ENCODE assay signal across 21 mouse cellular contexts in genomic region chr4:150939991-150940651, GRCm38 (mm10). TPM values are rescaled to one million over a fixed set of nuclear protein-coding genes. Genes with fewer than 3 reads are reported as not detected.
DNase-seq lines count a peak whose midpoint lies in the region; ATAC-seq and TF ChIP-seq lines count a peak whose summit lies in the region.
"Had no signal": no experiment of that assay in that cellular context is flagged by ENCODE, and none has a peak within 500 bp of the region (broad histone marks: within the 10 kb centered on the region; RNA-seq: fewer than 3 reads in every experiment).

No protein-coding gene starts in this region.

- no peaks in the 10 kb centered on the region for H3K36me3 ChIP-seq in forebrain, postnatal 0 days (ENCODE audit: insufficient read depth)
- H3K36me3 ChIP-seq in heart, adult 2 months (ENCODE audit: control insufficient read depth, insufficient read depth, low read length): no peaks in the 10 kb centered on the region
- no peaks in the 10 kb centered on the region for H3K36me3 ChIP-seq in heart, embryonic 12.5 days
- H3K36me3 ChIP-seq: embryonic facial prominence, embryonic 12.5 days; limb, embryonic 10.5 days; liver, embryonic 13.5 days had no signal

- TF ChIP-seq CTCF in forebrain, postnatal 0 days (IDR thresholded peaks at IDR 0.05; ENCODE audit: low read depth): no peak
- no peak for TF ChIP-seq CTCF in heart, adult 2 months (IDR thresholded peaks at IDR 0.05)

- ATAC-seq in frontal cortex, adult (ENCODE audit: low TSS enrichment): peak; percentile 14; the same call in 1 of the 2 replicates
- ATAC-seq in forebrain, postnatal 0 days: no peak
- no peak for ATAC-seq in heart, embryonic 12.5 days (ENCODE audit: insufficient number of reproducible peaks, low FRiP score)
- ATAC-seq: lung, postnatal 0 days had no signal

- DNase-seq in frontal cortex, postnatal 36 days (ENCODE audit: low spot score in 2 of 2): no peak
- DNase-seq in NIH3T3 (ENCODE audit: low read depth): peak; percentile 16
- DNase-seq in large intestine, adult 2 months (ENCODE audit: low read depth, low spot score): peak; percentile 37
- DNase-seq in thymus, postnatal 36 days: peak; percentile 59 to 74
- no peak for DNase-seq in forebrain, postnatal 0 days
- DNase-seq in heart, adult 2 months: no peak
- DNase-seq: adrenal gland, adult 8-10 months; cerebellum, postnatal 25 days; heart, adult 11 months; heart, postnatal 36 days; layer of hippocampus, adult 9-11 months; liver, embryonic 13.5 days had no signal

- H3K27ac ChIP-seq in forebrain, postnatal 0 days (ENCODE audit: low read depth, low read length): no peak overlapping the region
- no peak overlapping the region for H3K27ac ChIP-seq in heart, adult 2 months
- no peak overlapping the region for H3K27ac ChIP-seq in heart, embryonic 12.5 days (ENCODE audit: poor library complexity, severe bottlenecking)
- H3K27ac ChIP-seq: embryonic facial prominence, embryonic 12.5 days; kidney, postnatal 0 days; limb, embryonic 10.5 days; liver, embryonic 13.5 days had no signal

- no peak overlapping the region for H3K4me2 ChIP-seq in forebrain, postnatal 0 days (ENCODE audit: low read depth)
- H3K4me2 ChIP-seq in heart, embryonic 12.5 days: no peak overlapping the region
- H3K4me2 ChIP-seq: embryonic facial prominence, embryonic 12.5 days; liver, embryonic 13.5 days had no signal

- H3K9me3 ChIP-seq in forebrain, postnatal 0 days (ENCODE audit: low read length): no peaks in the 10 kb centered on the region
- no peaks in the 10 kb centered on the region for H3K9me3 ChIP-seq in heart, embryonic 12.5 days (replicated peaks)
- H3K9me3 ChIP-seq: embryonic facial prominence, embryonic 12.5 days; limb, embryonic 10.5 days; liver, embryonic 13.5 days had no signal

- H3K4me1 ChIP-seq in forebrain, postnatal 0 days (ENCODE audit: insufficient read depth): no peaks in the 10 kb centered on the region
- H3K4me1 ChIP-seq in heart, adult 2 months (ENCODE audit: control insufficient read depth, insufficient read depth, low read length): no peaks in the 10 kb centered on the region
- peaks cover 10% of the 10 kb centered on the region; the same call in 1 of the 2 replicates for H3K4me1 ChIP-seq in heart, embryonic 12.5 days (replicated peaks)
- H3K4me1 ChIP-seq: embryonic facial prominence, embryonic 12.5 days; limb, embryonic 10.5 days; liver, embryonic 13.5 days had no signal

- TF ChIP-seq EP300 in heart, adult 2 months (IDR thresholded peaks at IDR 0.05; ENCODE audit: insufficient read depth, low read depth, low read length): no peak

- H3K79me2 ChIP-seq in heart, adult 2 months (replicated peaks; ENCODE audit: control insufficient read depth, insufficient read depth, low read length): no peaks in the 10 kb centered on the region

- H3K4me3 ChIP-seq in forebrain, postnatal 0 days (ENCODE audit: low read depth, low read length): no peak overlapping the region
- no peak overlapping the region for H3K4me3 ChIP-seq in heart, adult 2 months
- H3K4me3 ChIP-seq in heart, embryonic 12.5 days: no peak overlapping the region
- H3K4me3 ChIP-seq: embryonic facial prominence, embryonic 12.5 days; limb, embryonic 10.5 days; liver, embryonic 13.5 days; megakaryocyte, embryonic 14.5 days had no signal

- no peaks in the 10 kb centered on the region for H3K27me3 ChIP-seq in forebrain, postnatal 0 days (ENCODE audit: insufficient read depth, low read length)
- 0 out of 2 replicates have a peak, but pooled peaks cover 2% of the 10 kb centered on the region for H3K27me3 ChIP-seq in heart, adult 2 months (ENCODE audit: control insufficient read depth, insufficient read depth, low read length)
- no peaks in the 10 kb centered on the region for H3K27me3 ChIP-seq in heart, embryonic 12.5 days (replicated peaks)
- H3K27me3 ChIP-seq: embryonic facial prominence, embryonic 12.5 days; liver, embryonic 13.5 days had no signal

- WGBS in large intestine, adult 2 months: 28% methylated on average over 13 of the region's 13 CpGs
- WGBS in forebrain, postnatal 0 days: 65% methylated on average over 13 of the region's 13 CpGs
- WGBS in heart, adult 2 months: 64% methylated on average over 13 of the region's 13 CpGs
- 60% methylated on average over 13 of the region's 13 CpGs for WGBS in heart, embryonic 12.5 days

- no peak overlapping the region for H3K9ac ChIP-seq in forebrain, postnatal 0 days
- no peak overlapping the region for H3K9ac ChIP-seq in heart, adult 2 months (ENCODE audit: low read depth, low read length)
- H3K9ac ChIP-seq in heart, embryonic 12.5 days: no peak overlapping the region
- H3K9ac ChIP-seq: embryonic facial prominence, embryonic 12.5 days; liver, embryonic 13.5 days had no signal

- intact Hi-C loops in heart, adult 2 months (cut with DNase I): no loop called here

- TF ChIP-seq POLR2A in heart, adult 2 months (IDR thresholded peaks at IDR 0.05; ENCODE audit: insufficient read depth, low read depth, low read length): no peak

RNA-seq across cellular contexts. Expression of gene Tnfrsf9, which starts 25.8 kb away (rescaled TPM):
- 1.3 and 1.8 TPM in 2 replicates for polyA plus RNA-seq in large intestine, adult 2 months (2012; rRNA removed)
- 0.19 and 1.2 TPM in 2 replicates for total RNA-seq in forebrain, postnatal 0 days (2014; rRNA removed)
- polyA plus RNA-seq in forebrain, postnatal 0 days (2015; fragmentation: Nextera tagmentation; extraction: Ambion mirVana): 0.11 and 0.36 TPM in 2 replicates
- total RNA-seq in heart, adult 2 months (2021): under 1 TPM; 0.14 to 0.18 TPM
- polyA plus RNA-seq in heart, adult 2 months (2012; rRNA removed): 0.09 and 0.12 TPM in 2 replicates
- 0.28 and 0.37 TPM in 2 replicates for polyA plus RNA-seq in heart, embryonic 12.5 days (2016; fragmentation: Nextera tagmentation; extraction: Ambion mirVana)

RNA-seq across cellular contexts. Expression of gene Park7, which starts 25.9 kb away (rescaled TPM):
- polyA plus RNA-seq in large intestine, adult 2 months (2012; rRNA removed): 124 and 128 TPM in 2 replicates
- total RNA-seq in forebrain, postnatal 0 days (2014; rRNA removed): 197 and 258 TPM in 2 replicates
- polyA plus RNA-seq in forebrain, postnatal 0 days (2015; fragmentation: Nextera tagmentation; extraction: Ambion mirVana): 439 and 481 TPM in 2 replicates
- 100 to 1,000 TPM; 234 to 265 TPM for total RNA-seq in heart, adult 2 months (2021)
- polyA plus RNA-seq in heart, adult 2 months (2012; rRNA removed): 148 and 201 TPM in 2 replicates
- polyA plus RNA-seq in heart, embryonic 12.5 days (2016; fragmentation: Nextera tagmentation; extraction: Ambion mirVana): 306 and 308 TPM in 2 replicates

RNA-seq across cellular contexts. Expression of gene Uts2, which starts 56.8 kb away (rescaled TPM):
- polyA plus RNA-seq in large intestine, adult 2 months (2012; rRNA removed): not detected in 2 replicates
- total RNA-seq in forebrain, postnatal 0 days (2014; rRNA removed): not detected in 2 replicates
- polyA plus RNA-seq in forebrain, postnatal 0 days (2015; fragmentation: Nextera tagmentation; extraction: Ambion mirVana): not detected in 2 replicates
- total RNA-seq in heart, adult 2 months (2021): not detected
- not detected in 2 replicates for polyA plus RNA-seq in heart, adult 2 months (2012; rRNA removed)
- polyA plus RNA-seq in heart, embryonic 12.5 days (2016; fragmentation: Nextera tagmentation; extraction: Ambion mirVana): not detected in 2 replicates
- total RNA-seq: adrenal gland, adult 8-10 months; heart, postnatal 36 days had no signal
- polyA plus RNA-seq: embryonic facial prominence, embryonic 12.5 days; intestine, embryonic 14.5 days; kidney, postnatal 0 days; limb, embryonic 10.5 days; liver, embryonic 13.5 days; lung, postnatal 0 days; stomach, embryonic 14.5 days had no signal

Comparison
In these comparisons a context has a peak if more than half of its experiments do, and no peak if none do; other contexts are left out.
1. DNase-seq: peak in NIH3T3 (single experiment), large intestine, adult 2 months (single experiment) and thymus, postnatal 36 days (2 of 2); none in frontal cortex, postnatal 36 days (0 of 2), forebrain, postnatal 0 days (single experiment) and heart, adult 2 months (0 of 2).